Mouse (Mus musculus): ENCODE data around the gene Tatdn3. TPM values are rescaled to one million over a fixed set of nuclear protein-coding genes. Genes with fewer than 3 reads are reported as not detected.
A peak's percentile ranks its signal among the peaks of the same experiment; 100 is the strongest.
"Not testable (repeated sequence)": the region's sequence is repeated elsewhere in the genome, so short reads cannot be mapped to it uniquely, and the experiment has no call there.

The Tatdn3 gene
- polyA plus RNA-seq, 1 experiment, result 1.3 TPM

GRCm38 (mm10) chr1:191041352-191041751 lies 21.4 kb downstream of the Tatdn3 start:
- no peak overlapping the region for H3K4me3 ChIP-seq (replicated peaks)
- 0 out of 2 replicates have a peak, but pooled peaks cover 5% of the 10 kb centered on the region for H3K4me1 ChIP-seq
- TF ChIP-seq GATA1 (IDR thresholded peaks at IDR 0.05; ENCODE audit: borderline replicate concordance, low read length) (no peak), FLI1 (IDR thresholded peaks at IDR 0.05; ENCODE audit: low read length) (no peak)
- H3K27me3 ChIP-seq (replicated peaks), result peaks cover 20% of the 10 kb centered on the region
- H3K36me3 ChIP-seq (replicated peaks; ENCODE audit: low read length), result peaks cover 16% of the 10 kb centered on the region
- no peaks in the 10 kb centered on the region for H3K9me3 ChIP-seq

DNA sequence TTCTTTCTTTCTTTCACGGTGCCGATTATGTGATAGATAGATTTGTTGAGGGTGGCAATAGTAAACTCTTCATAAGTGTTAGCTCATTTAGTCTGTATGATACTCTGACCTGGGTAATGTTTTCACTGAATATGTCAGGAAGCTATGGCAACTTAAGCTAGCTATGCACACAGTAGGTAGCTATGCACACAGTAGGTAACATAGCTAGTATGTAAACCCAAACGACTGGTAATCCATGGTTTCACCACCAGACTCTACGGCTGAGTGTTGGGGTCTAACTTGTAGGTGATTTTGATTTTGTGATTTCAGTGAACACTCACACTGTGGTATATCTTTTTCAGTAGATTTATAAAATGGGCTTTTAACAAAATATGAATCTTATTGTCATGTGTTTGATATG lies 24.7 kb downstream of the Tatdn3 start:
- Histone ChIP-seq H3K4me1 (0 out of 2 replicates have a peak, but pooled peaks cover 5% of the 10 kb centered on the region), H3K27me3 (replicated peaks) (peaks cover 19% of the 10 kb centered on the region), H3K36me3 (replicated peaks; ENCODE audit: low read length) (no peaks in the 10 kb centered on the region), H3K9me3 (no peaks in the 10 kb centered on the region), H3K4me3 (replicated peaks) (no peak overlapping the region)
- TF ChIP-seq FLI1 (IDR thresholded peaks at IDR 0.05; ENCODE audit: low read length) (no peak), GATA1 (IDR thresholded peaks at IDR 0.05; ENCODE audit: borderline replicate concordance, low read length) (no peak)

DNA sequence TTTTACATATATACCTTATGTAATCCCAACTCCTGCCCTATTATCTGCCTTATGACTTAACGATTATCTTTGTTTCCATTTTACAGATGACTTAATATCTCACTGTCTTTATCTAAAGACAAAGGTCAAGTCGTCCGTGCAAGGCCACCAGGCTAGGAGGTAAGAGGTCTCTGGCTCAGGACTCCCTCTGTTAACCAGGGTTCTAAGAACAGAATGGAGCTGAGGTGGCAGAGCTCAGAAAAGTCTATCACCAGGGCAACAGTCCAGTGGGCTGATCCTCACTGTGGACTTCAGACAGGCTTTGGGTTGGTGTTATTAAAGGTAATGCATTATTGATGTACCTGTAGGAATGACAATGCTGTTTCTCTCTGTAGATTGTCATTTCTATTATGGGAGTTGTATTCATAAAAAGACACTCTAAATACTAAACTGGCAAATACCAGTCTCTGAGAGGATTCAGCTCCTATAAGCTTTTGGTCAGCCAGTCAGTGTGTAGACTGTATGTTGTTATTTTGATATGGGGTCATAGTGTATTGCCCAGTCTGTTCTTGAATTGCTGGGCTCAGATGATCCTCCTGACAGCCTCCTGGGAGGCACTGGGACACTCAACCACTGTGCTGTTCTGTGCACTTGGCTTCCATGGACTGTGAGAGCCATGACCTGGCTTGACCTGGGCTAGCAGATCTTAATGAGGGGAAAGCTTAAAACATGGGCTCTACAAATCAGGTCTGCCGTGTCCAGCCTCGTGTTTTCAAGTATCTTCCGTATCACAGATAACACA lies 26.0 kb downstream of the Tatdn3 start, which contains the start of gene Spata45:
TSS of gene Spata45 (plus strand) at position 86 of the 781 bp plus-strand sequence.
- H3K36me3 ChIP-seq (replicated peaks; ENCODE audit: low read length), result no peaks in the 10 kb centered on the region
- no peak within 1 kb of the TSS for H3K4me3 ChIP-seq (replicated peaks)
- TF ChIP-seq GATA1 (IDR thresholded peaks at IDR 0.05; ENCODE audit: borderline replicate concordance, low read length) (no peak), FLI1 (IDR thresholded peaks at IDR 0.05; ENCODE audit: low read length) (no peak)
- H3K27me3 ChIP-seq (replicated peaks), result peaks cover 16% of the 10 kb centered on the region
- peaks cover 3% of the 10 kb centered on the region for H3K4me1 ChIP-seq
- H3K9me3 ChIP-seq, result no peaks in the 10 kb centered on the region

DNA sequence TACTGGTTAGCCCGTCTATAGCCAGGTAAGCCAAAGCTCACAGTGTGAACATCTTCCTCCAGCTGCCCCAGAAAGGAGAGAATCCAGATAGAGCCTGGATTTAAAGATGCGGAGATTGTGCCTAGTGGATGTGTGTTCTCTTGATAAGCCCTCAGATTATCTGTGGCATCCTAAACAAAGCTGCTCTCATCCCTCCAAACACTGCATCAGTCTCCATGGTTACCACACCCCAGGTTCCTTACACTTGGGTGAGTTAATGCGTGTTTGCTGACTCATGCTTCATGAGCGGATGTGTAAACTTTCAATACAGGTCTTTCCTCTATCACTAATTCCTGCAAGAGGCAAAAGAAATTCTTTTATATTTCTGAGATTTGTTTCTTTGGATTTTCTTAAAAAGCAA lies 27.1 kb downstream of the Tatdn3 start:
- H3K36me3 ChIP-seq (replicated peaks; ENCODE audit: low read length), result no peaks in the 10 kb centered on the region

DNA sequence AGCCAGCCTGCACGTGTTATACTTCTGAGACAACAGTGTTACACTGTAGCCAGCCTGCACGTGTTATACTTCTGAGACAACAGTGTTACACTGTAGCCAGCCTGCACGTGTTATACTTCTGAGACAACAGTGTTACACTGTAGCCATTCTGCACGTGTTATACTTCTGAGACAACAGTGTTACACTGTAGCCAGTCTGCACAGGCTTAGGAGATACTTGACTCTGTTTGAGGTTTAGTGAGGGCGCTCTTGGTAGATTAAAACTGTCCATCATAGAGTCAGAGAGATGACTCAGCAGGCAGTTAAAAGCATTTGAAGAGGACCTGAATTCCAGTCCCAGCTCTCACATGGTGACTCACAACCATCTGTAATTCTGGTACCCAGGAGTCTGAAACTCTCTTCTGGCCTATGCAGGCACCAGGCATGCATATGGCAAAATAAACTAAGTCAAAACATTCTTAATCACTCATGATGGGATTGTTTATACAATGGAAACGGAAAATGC lies 31.8 kb downstream of the Tatdn3 start:
- not testable (repeated sequence) for H3K27me3 ChIP-seq (replicated peaks); H3K4me3 ChIP-seq (replicated peaks); H3K9me3 ChIP-seq; H3K36me3 ChIP-seq (replicated peaks; ENCODE audit: low read length)
- peaks cover 27% of the 10 kb centered on the region for H3K4me1 ChIP-seq

More for the DNA sequence above, 27.1 kb downstream of the Tatdn3 start:
- peaks cover 16% of the 10 kb centered on the region for H3K27me3 ChIP-seq (replicated peaks)
- H3K4me3 ChIP-seq (replicated peaks), result no peak overlapping the region
- no peak for TF ChIP-seq FLI1 (IDR thresholded peaks at IDR 0.05; ENCODE audit: low read length)
- no peak for TF ChIP-seq GATA1 (IDR thresholded peaks at IDR 0.05; ENCODE audit: borderline replicate concordance, low read length)
- no peaks in the 10 kb centered on the region for H3K9me3 ChIP-seq
- peaks cover 14% of the 10 kb centered on the region for H3K4me1 ChIP-seq

DNA sequence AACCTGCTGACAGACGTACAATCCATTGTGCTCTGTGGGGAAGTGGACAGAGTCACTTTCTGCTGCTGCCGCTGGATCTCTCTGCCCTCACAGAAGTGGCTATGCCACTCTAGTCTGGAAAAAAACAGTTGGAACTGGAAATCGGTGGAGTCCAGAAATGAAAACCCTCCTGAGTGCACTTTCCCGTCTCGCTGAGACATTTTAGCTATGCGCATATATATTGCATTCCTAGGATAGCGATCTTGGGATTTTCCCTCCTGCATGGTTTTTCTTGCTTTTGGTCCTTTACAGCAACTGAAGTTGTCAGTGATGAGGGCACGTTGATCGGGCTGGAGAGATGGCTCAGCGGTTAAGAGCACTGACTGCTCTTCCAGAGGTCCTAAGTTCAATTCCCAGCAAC lies 32.5 kb downstream of the Tatdn3 start:
- Histone ChIP-seq H3K4me1 (peaks cover 31% of the 10 kb centered on the region), H3K27me3 (replicated peaks) (peaks cover 6% of the 10 kb centered on the region), H3K36me3 (replicated peaks; ENCODE audit: low read length) (no peaks in the 10 kb centered on the region), H3K4me3 (replicated peaks) (no peak overlapping the region), H3K9me3 (no peaks in the 10 kb centered on the region)
- TF ChIP-seq FLI1 (IDR thresholded peaks at IDR 0.05; ENCODE audit: low read length) (no peak), GATA1 (IDR thresholded peaks at IDR 0.05; ENCODE audit: borderline replicate concordance, low read length) (no peak)

DNA sequence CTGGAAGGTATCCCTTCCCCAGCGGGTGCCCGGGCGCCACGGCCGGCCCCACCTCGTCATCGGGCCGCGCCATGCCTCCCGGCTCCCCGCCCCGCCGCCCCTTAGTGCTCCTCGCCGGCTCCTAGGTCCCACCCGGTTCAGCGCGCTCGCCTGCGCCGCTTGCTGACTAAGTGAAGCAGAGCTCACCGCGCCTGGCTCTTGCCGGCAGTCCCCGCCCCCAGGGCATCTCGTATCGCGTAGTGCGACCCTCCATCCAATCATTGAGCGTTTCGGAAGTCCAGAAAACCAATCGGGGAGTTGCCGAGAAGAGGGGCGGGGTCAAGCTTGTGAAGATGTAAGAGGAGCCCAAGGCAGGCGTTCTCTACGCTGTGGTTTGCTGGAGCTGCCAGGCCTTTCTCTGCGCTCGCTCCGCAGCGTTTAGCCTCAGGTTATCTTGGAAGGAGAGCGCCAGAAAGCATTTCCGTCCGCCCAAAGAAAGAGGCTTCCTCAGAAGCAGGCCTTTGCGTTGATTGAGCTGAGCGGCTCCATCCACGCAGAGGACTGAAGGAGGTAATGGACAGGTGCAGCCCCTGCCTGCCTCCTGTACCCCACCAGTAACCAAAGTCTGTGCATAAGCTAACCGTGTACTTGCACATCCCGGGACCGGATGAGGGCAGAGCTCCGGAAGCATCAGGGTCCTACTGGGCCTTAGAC lies 36.6 kb downstream of the Tatdn3 start, which contains the start of gene Flvcr1:
TSS of gene Flvcr1 (minus strand) at position 138 of the 693 bp plus-strand sequence.
- peak within 1 kb of the TSS; percentile 94 for H3K4me3 ChIP-seq (replicated peaks)
- peaks cover 41% of the 10 kb centered on the region for H3K4me1 ChIP-seq

DNA sequence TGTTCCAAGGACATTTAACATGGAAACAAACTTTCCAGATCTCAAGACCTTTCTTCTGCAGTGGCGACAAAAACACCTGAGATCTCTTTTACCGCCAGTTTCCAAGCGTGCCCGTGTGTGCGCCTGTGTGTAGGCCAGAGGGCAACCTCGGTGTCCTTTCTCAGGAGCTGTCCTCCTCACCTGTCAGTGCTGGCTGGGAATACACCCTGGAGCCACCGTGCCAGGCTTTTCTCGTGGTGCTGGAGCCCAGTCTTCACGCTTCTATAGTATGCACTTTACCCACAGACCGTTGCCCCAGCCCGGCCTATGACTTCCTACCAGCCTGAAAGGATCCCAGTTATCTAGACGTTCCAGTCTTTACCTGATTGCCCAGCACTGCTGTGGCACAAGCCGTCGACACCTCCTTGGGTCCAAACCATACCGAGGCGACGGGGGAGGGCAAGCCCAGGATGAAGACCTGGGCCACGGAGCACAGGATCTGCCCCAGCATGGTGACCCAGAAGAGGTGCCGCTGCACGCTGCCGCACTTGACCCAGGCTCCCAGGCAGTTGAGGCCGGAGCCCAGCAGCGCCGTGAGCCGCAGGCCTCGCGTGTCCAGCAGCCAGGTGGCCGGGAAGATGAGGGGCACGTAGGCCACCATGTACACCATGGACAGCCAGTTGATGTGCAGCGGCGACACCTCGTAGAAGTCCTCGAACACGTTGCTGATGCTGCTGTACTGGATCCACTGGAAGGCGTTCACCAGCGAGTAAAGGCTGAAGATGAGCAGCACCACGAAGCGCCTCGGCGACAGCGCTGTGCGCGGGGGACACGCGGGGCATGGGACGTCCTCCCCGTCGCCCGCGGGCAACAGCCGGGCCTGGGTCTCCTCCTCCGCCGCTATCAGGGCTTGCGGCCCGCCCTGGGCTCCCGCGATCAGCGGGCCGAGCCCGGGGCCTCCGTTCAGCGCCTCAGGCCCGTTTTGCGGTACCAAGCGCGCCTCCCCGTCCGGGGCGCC lies 37.4 kb downstream of the Tatdn3 start:
- no peak for TF ChIP-seq FLI1 (IDR thresholded peaks at IDR 0.05; ENCODE audit: low read length)
- TF ChIP-seq GATA1 (IDR thresholded peaks at IDR 0.05; ENCODE audit: borderline replicate concordance, low read length), result no peak
- H3K36me3 ChIP-seq (replicated peaks; ENCODE audit: low read length), result peaks cover 18% of the 10 kb centered on the region
- no peaks in the 10 kb centered on the region for H3K27me3 ChIP-seq (replicated peaks)
- H3K4me1 ChIP-seq, result peaks cover 34% of the 10 kb centered on the region
- no peaks in the 10 kb centered on the region for H3K9me3 ChIP-seq
- H3K4me3 ChIP-seq (replicated peaks), result peak overlapping the region; percentile 94

More for the DNA sequence above, 36.6 kb downstream of the Tatdn3 start, which contains the start of gene Flvcr1:
- no peak for TF ChIP-seq GATA1 (IDR thresholded peaks at IDR 0.05; ENCODE audit: borderline replicate concordance, low read length)
- TF ChIP-seq FLI1 (IDR thresholded peaks at IDR 0.05; ENCODE audit: low read length), result no peak
- Histone ChIP-seq H3K36me3 (replicated peaks; ENCODE audit: low read length) (peaks cover 9% of the 10 kb centered on the region), H3K9me3 (no peaks in the 10 kb centered on the region), H3K27me3 (replicated peaks) (no peaks in the 10 kb centered on the region)

DNA sequence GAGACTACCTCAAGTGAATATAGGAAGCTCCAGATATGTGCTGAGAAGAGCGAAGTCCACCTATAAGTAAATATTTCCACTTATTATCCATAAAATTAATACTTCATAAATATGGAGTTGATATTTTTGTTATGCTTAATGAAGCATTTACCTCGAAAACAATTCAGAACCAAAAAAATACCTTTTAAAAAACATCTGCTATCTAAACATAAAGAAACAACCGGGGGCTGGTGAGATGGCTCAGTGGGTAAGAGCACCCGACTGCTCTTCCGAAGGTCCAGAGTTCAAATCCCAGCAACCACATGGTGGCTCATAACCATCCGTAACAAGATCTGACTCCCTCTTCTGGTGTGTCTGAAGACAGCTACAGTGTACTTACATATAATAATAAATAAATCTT lies 38.9 kb downstream of the Tatdn3 start:
- not testable (repeated sequence) for H3K9me3 ChIP-seq; H3K4me3 ChIP-seq (replicated peaks); H3K27me3 ChIP-seq (replicated peaks)
- peaks cover 34% of the 10 kb centered on the region for H3K4me1 ChIP-seq
- peaks cover 27% of the 10 kb centered on the region for H3K36me3 ChIP-seq (replicated peaks; ENCODE audit: low read length)
